Mouse (Mus musculus): ENCODE data around the gene Grin2c.

DNA sequence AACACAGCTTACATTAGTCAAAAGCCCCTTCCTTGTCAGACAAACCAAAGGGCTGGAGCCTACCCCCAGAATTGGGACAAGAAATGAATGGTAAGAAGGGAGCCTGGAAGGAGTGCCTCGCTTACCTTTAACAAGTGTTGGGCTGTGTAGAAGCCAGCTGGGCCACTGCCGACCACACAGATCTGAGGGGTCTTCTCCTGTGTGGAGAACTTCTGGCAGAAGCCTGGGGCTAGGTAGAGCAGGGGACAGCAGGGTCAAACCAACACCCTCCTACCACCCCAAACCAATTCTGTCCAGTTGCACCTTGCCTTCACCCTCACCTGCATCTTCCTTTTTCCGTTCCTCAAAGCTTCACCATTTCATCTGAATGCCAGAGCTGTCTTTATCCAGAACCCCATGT is 8.9 kb upstream of the Grin2c start:
- no peak for TF ChIP-seq ETS1 (IDR thresholded peaks at IDR 0.05; ENCODE audit: low read depth, low read length)
- TF ChIP-seq MAX (IDR thresholded peaks at IDR 0.05; ENCODE audit: low read length), result no peak; the same call in 1 of the 2 replicates
- TF ChIP-seq EP300 (IDR thresholded peaks at IDR 0.05; ENCODE audit: low read depth in 1 of 2, low read length in 2 of 2), result no peak; a peak in 1 of 4 replicates
- TF ChIP-seq GABPA (IDR thresholded peaks at IDR 0.05; ENCODE audit: low read depth, low read length), result no peak
- no peak for TF ChIP-seq POLR2A (IDR thresholded peaks at IDR 0.05; ENCODE audit: control insufficient read depth in 1 of 2, insufficient read depth in 1 of 2, low read depth in 1 of 2, low read length in 2 of 2, poor library complexity in 1 of 2)
- no peak for TF ChIP-seq CTCF (IDR thresholded peaks at IDR 0.05 in 2 of 3, conservative IDR thresholded peaks at IDR 0.05 in 1 of 3; ENCODE audit: control insufficient read depth in 1 of 3, insufficient read depth in 1 of 3, low read depth in 2 of 3, low read length in 3 of 3, poor library complexity in 1 of 3, severe bottlenecking in 1 of 3)
- no peak for TF ChIP-seq GATA1 (IDR thresholded peaks at IDR 0.05; ENCODE audit: low read depth, low read length)
- no peak for TF ChIP-seq MYC (IDR thresholded peaks at IDR 0.05; ENCODE audit: low read depth, low read length)

Data from MEL (cell line).